10 mouse cellular contexts compared by ENCODE assay signal in the genomic region with DNA sequence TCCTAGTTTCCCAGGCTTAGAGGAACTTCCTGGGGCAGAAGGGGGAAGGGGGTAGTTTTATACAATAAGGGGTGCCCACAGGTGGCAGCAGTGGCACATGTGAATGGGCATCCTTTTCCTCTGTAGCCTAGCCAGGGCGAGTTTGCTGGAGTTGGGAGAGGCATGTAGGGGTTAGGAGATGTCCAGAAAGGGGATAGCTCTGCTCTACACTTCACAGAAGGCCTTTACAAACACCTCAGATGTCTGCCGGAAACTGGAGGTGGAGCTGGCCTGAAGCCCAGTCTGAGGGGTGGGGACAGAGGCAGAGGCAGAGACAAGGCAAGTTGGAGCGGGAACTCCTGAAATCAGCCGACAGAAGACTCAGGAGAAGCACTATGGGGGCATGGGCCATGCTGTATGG. TPM values are rescaled to one million over a fixed set of nuclear protein-coding genes. Genes with fewer than 3 reads are reported as not detected.
DNase-seq lines count a peak whose midpoint lies in the region; ATAC-seq lines count a peak whose summit lies in the region.
"Had no signal": no experiment of that assay in that cellular context is flagged by ENCODE, and none has a peak within 500 bp of the region (broad histone marks: within the 10 kb centered on the region; RNA-seq: fewer than 3 reads in every experiment).

A gene (plus strand): TSS at position 152 of the 400 bp plus-strand sequence.

- no peak within 1 kb of the TSS for H3K27ac ChIP-seq in forebrain, embryonic 12.5 days
- H3K27ac ChIP-seq: embryonic facial prominence, embryonic 12.5 days; macrophage had no signal

- no peak within 1 kb of the TSS for H3K9ac ChIP-seq in forebrain, embryonic 12.5 days
- H3K9ac ChIP-seq: embryonic facial prominence, embryonic 12.5 days had no signal

- no peak within 1 kb of the TSS for H3K4me2 ChIP-seq in forebrain, embryonic 12.5 days
- H3K4me2 ChIP-seq: embryonic facial prominence, embryonic 12.5 days had no signal

- WGBS in forebrain, embryonic 12.5 days, result 68% methylated on average over 4 of the region's 4 CpGs

- peaks cover 69% of the 10 kb centered on the region for H3K4me1 ChIP-seq in megakaryocyte, embryonic 14.5 days
- H3K4me1 ChIP-seq in forebrain, embryonic 12.5 days, result peaks cover 9% of the 10 kb centered on the region

- ATAC-seq in forebrain, embryonic 12.5 days (ENCODE audit: low FRiP score), result no peak

- peak; percentile 16 to 17 for DNase-seq in cerebellum, adult 18-20 months
- no peak for DNase-seq in cerebellum, postnatal 4 days (ENCODE audit: low spot score in 2 of 2)
- peak; percentile 61 for DNase-seq in 416B (ENCODE audit: low read depth)
- DNase-seq in frontal cortex, postnatal 14 days (ENCODE audit: low spot score in 2 of 2), result peak; percentile 36 to 43
- DNase-seq in kidney, postnatal 25 days, result peak; percentile 51 to 53
- DNase-seq in thymus, postnatal 10 days (ENCODE audit: low spot score in 2 of 2), result peak; percentile 63 to 66

- no peaks in the 10 kb centered on the region for H3K27me3 ChIP-seq in megakaryocyte, embryonic 14.5 days (replicated peaks)
- no peaks in the 10 kb centered on the region for H3K27me3 ChIP-seq in forebrain, embryonic 12.5 days
- H3K27me3 ChIP-seq: embryonic facial prominence, embryonic 12.5 days had no signal

- no peaks in the 10 kb centered on the region for H3K9me3 ChIP-seq in megakaryocyte, embryonic 14.5 days
- H3K9me3 ChIP-seq in forebrain, embryonic 12.5 days, result no peaks in the 10 kb centered on the region
- H3K9me3 ChIP-seq: embryonic facial prominence, embryonic 12.5 days had no signal

- peak within 1 kb of the TSS; percentile 57 for H3K4me3 ChIP-seq in megakaryocyte, embryonic 14.5 days (replicated peaks)
- H3K4me3 ChIP-seq in forebrain, embryonic 12.5 days (replicated peaks), result no peak within 1 kb of the TSS
- H3K4me3 ChIP-seq: embryonic facial prominence, embryonic 12.5 days had no signal

- peaks cover 91% of the 10 kb centered on the region for H3K36me3 ChIP-seq in megakaryocyte, embryonic 14.5 days (replicated peaks; ENCODE audit: low read length)
- peaks cover 7% of the 10 kb centered on the region; the same call in 1 of the 2 replicates for H3K36me3 ChIP-seq in forebrain, embryonic 12.5 days (replicated peaks)

RNA-seq across cellular contexts. Expression of the gene that starts here (rescaled TPM):
- 2.9 TPM in 1 of 2 replicates, not detected in the other for polyA plus RNA-seq in megakaryocyte, embryonic 14.5 days (2012; ENCODE audit: insufficient read depth, low replicate concordance)
- 1.3 and 1.4 TPM in 2 replicates for polyA plus RNA-seq in forebrain, embryonic 12.5 days (2016; fragmentation: Nextera tagmentation; extraction: Ambion mirVana)

Comparison
In these comparisons a context has a peak if more than half of its experiments do, and no peak if none do; other contexts are left out.
1. DNase-seq: peak in cerebellum, adult 18-20 months (2 of 2), 416B (single experiment), frontal cortex, postnatal 14 days (2 of 2), kidney, postnatal 25 days (2 of 2) and thymus, postnatal 10 days (2 of 2); none in cerebellum, postnatal 4 days (0 of 2).